Mouse (Mus musculus): ENCODE measurements around the gene Dab2ip.

DNA sequence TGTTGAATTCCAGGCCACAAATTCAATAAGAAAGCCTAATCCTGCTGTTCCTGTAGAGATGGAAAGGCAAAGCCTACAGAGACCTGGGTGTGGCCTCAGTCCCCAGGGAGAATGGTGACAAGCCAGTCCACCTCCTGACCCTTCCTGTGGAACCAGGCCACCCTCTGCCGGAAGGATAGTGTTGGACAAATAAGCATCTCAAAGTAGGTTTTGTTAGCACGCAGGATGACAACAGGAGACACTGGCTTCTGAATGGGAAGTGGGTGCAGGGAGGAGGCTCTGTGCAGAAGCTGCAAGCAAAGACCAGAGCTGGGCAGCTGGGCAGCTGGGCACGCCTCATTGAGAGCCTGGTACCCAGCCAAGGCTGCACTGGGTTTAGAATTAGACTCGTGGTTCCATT is 12.7 kb downstream of the Dab2ip start:
- no peak for TF ChIP-seq CTCF (IDR thresholded peaks at IDR 0.05; ENCODE audit: low read depth, low read length)
- no peak for TF ChIP-seq POLR2A (IDR thresholded peaks at IDR 0.05; ENCODE audit: borderline replicate concordance, low read depth, low read length)
